Mouse (Mus musculus): ENCODE results near the gene Spire2. TPM values are rescaled to one million over a fixed set of nuclear protein-coding genes. Genes with fewer than 3 reads are reported as not detected.

Spire2 gene
- polyA plus RNA-seq, 2 experiments from 2014 or later: not detected

Other genes starting within 250 kb of the Spire2 start
- gene Rpl13, start 230.4 kb upstream of the Spire2 start, polyA plus RNA-seq (2017; shearing (Covaris generic)): 1,000 to 10,000 TPM; 2,671 to 2,712 TPM
- gene Cpne7, start 215.3 kb upstream of the Spire2 start, polyA plus RNA-seq (2017; shearing (Covaris generic)): 1 to 10 TPM; 1.0 to 2.7 TPM
- under 1 TPM in 1 of 2 experiments, not detected in 1; 0.42 TPM for gene Sult5a1, start 174.4 kb upstream of the Spire2 start, polyA plus RNA-seq (2017; shearing (Covaris generic))
- gene Dpep1, start 146.5 kb upstream of the Spire2 start, polyA plus RNA-seq (2017; shearing (Covaris generic)): not detected
- 100 to 1,000 TPM; 157 to 276 TPM for gene Chmp1a, start 120.0 kb upstream of the Spire2 start, polyA plus RNA-seq (2017; shearing (Covaris generic))
- gene Spata33, start 119.9 kb upstream of the Spire2 start, polyA plus RNA-seq (2017; shearing (Covaris generic)): not detected
- 10 to 100 TPM; 21.0 to 32.5 TPM for gene Cdk10, start 107.9 kb upstream of the Spire2 start, polyA plus RNA-seq (2017; shearing (Covaris generic))
- gene Spata2l, start 96.5 kb upstream of the Spire2 start, polyA plus RNA-seq (2017; shearing (Covaris generic)): 1 to 10 TPM; 6.0 to 9.2 TPM
- 1 to 10 TPM; 5.1 to 7.3 TPM for gene Zfp276, start 78.5 kb upstream of the Spire2 start, polyA plus RNA-seq (2017; shearing (Covaris generic))
- 10 to 100 TPM in 1 of 2 experiments, 1 to 10 TPM in 1; 9.1 to 10.1 TPM for gene Vps9d1, start 78.4 kb upstream of the Spire2 start, polyA plus RNA-seq (2017; shearing (Covaris generic))
- gene Fanca, start 14.1 kb upstream of the Spire2 start, polyA plus RNA-seq (2017; shearing (Covaris generic)): 1 to 10 TPM; 5.9 to 7.9 TPM
- 10 to 100 TPM; 83.1 to 91.9 TPM for gene Tcf25, start 41.0 kb downstream of the Spire2 start, polyA plus RNA-seq (2017; shearing (Covaris generic))
- gene Mc1r, start 74.4 kb downstream of the Spire2 start, polyA plus RNA-seq (2017; shearing (Covaris generic)): under 1 TPM in 1 of 2 experiments, not detected in 1; 0.17 TPM
- gene Tubb3, start 78.7 kb downstream of the Spire2 start, polyA plus RNA-seq (2017; shearing (Covaris generic)): 1 to 10 TPM in 1 of 2 experiments, not detected in 1; 1.2 TPM
- 10 to 100 TPM in 1 of 2 experiments, 1 to 10 TPM in 1; 6.9 to 14.2 TPM for gene Def8, start 90.8 kb downstream of the Spire2 start, polyA plus RNA-seq (2017; shearing (Covaris generic))
- gene Afg3l1, start 145.2 kb downstream of the Spire2 start, polyA plus RNA-seq (2017; shearing (Covaris generic)): 10 to 100 TPM; 33.8 to 37.5 TPM
- under 1 TPM; 0.55 to 0.58 TPM for gene Dbndd1, start 182.8 kb downstream of the Spire2 start, polyA plus RNA-seq (2017; shearing (Covaris generic))
- 1 to 10 TPM; 6.5 to 7.4 TPM for gene Gas8, start 186.1 kb downstream of the Spire2 start, polyA plus RNA-seq (2017; shearing (Covaris generic))

Data from CD4-positive, CD25-positive, alpha-beta regulatory T cell, adult 4 months (primary cell).